Mouse (Mus musculus) forebrain, postnatal 0 days (tissue): ENCODE results near the gene Kifc1. TPM values are rescaled to one million over a fixed set of nuclear protein-coding genes. Genes with fewer than 3 reads are reported as not detected.
"Not testable (repeated sequence)": the region's sequence is repeated elsewhere in the genome, so short reads cannot be mapped to it uniquely, and the experiment has no call there.

Source experiments
- ATAC-seq: fragments of 200-750 bp; cut with Nextera tagmentation; 2 replicates; pipeline ENCODE4 v1.8.0; 2017; ENCODE audit warnings: mild to moderate bottlenecking, moderate library complexity
- DNase-seq: peaks from one replicate; pipeline ENCODE4 v3.0.0-alpha.2; 2015
- H3K27ac ChIP-seq: fragments of 300-500 bp; sonication (generic); 2 replicates; pipeline ENCODE4 v1.5.1; 2014; ENCODE audit warnings: low read depth, mild to moderate bottlenecking, antibody characterized with exemption, low read length, moderate library complexity, mixed read lengths
- H3K27me3 ChIP-seq: fragments of 300-500 bp; sonication (generic); 2 replicates; pipeline ENCODE4 v1.6.1; 2014; ENCODE audit warnings: mild to moderate bottlenecking, low read length, mixed read lengths; ENCODE audit not compliant: insufficient read depth
- H3K36me3 ChIP-seq: fragments of 300-500 bp; sonication (generic); 2 replicates; pipeline ENCODE4 v1.6.1; 2014; ENCODE audit warnings: mild to moderate bottlenecking, moderate library complexity; ENCODE audit not compliant: insufficient read depth
- H3K4me1 ChIP-seq: fragments of 300-500 bp; sonication (generic); 2 replicates; pipeline ENCODE4 v1.6.1; 2014; ENCODE audit warnings: antibody characterized with exemption; ENCODE audit not compliant: insufficient read depth
- H3K4me2 ChIP-seq: fragments of 300-500 bp; sonication (generic); 2 replicates; pipeline ENCODE4 v1.6.1; 2014; ENCODE audit warnings: low read depth, mild to moderate bottlenecking, moderate library complexity
- H3K4me3 ChIP-seq: fragments of 300-500 bp; sonication (generic); 2 replicates; pipeline ENCODE4 v1.5.1; 2014; ENCODE audit warnings: low read depth, low read length, mixed read lengths
- H3K9ac ChIP-seq: fragments of 300-500 bp; sonication (generic); 2 replicates; pipeline ENCODE4 v1.6.1; 2014; ENCODE audit warnings: mild to moderate bottlenecking
- H3K9me3 ChIP-seq: fragments of 300-500 bp; sonication (generic); 2 replicates; pipeline ENCODE4 v1.6.1; 2016; ENCODE audit warnings: low read length
- CTCF ChIP-seq: sonication (generic); IDR thresholded peaks from 2 replicates; pipeline ENCODE4 v1.5.1; 2016; ENCODE audit warnings: antibody characterized with exemption, control low read depth, low read depth
- WGBS: fragments of 180-500 bp; shearing (Covaris S2); extraction: QIAGEN DNeasy Blood & Tissue Kit; methylation state at CpG from one replicate; pipeline ENCODE4 v1.1.7; 2014; 5-methylcytosine and 5-hydroxymethylcytosine counted together
- polyA plus RNA-seq: library from polyadenylated mRNA; unstranded; fragments of >200 nt; fragmentation: Nextera tagmentation; extraction: Ambion mirVana; gene quantifications from 2 replicates; pipeline ENCODE4 v1.2.1, GENCODE M21; 2015
- total RNA-seq: library from RNA; depleted of rRNA; stranded (reverse); fragments of >200 nt; gene quantifications from 2 replicates; pipeline ENCODE4 v1.2.3, GENCODE M21; 2014

Kifc1 gene
- total and polyA plus RNA-seq, 2 experiments from 2014 or later, result 1.3 to 4.7 TPM

DNA sequence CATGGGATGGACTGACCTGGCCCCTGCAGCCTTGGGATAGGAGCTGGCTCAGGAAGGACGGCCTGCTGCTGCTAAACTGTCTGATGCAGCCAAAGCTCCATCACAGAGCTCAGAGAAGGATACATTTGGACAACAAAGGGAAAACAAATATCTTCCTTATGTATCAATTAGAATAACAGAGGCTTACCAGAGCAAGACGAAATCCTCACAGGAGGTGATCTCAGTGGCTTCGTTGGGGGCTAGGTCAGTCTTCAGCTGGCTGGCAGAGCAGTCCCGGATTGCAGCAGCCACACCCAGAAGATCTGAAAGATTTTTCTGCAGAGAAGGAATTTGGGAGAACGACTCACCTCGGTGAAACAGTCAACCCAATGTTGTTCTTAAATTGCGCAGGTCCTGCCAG lies 2.0 kb upstream of the Kifc1 start:
- DNase-seq, result no peak
- Histone ChIP-seq H3K4me2 (no peak overlapping the region), H3K36me3 (no peaks in the 10 kb centered on the region), H3K9ac (no peak overlapping the region), H3K9me3 (no peaks in the 10 kb centered on the region), H3K27ac (no peak overlapping the region), H3K4me3 (no peak overlapping the region), H3K4me1 (no peaks in the 10 kb centered on the region), H3K27me3 (no peaks in the 10 kb centered on the region)
- no peak for TF ChIP-seq CTCF
- ATAC-seq, result no peak
- WGBS, result 29% methylated on average over 7 of the region's 7 CpGs

- not testable (repeated sequence) for H3K27ac ChIP-seq, H3K36me3 ChIP-seq, H3K4me2 ChIP-seq, H3K9ac ChIP-seq, H3K9me3 ChIP-seq, ATAC-seq, H3K27me3 ChIP-seq, H3K4me1 ChIP-seq, DNase-seq, H3K4me3 ChIP-seq
- 75% methylated on average over 6 of the region's 6 CpGs for WGBS
- 0 out of 2 replicates have a peak, but pooled peaks have one; percentile 3 for TF ChIP-seq CTCF
These were observed 1.4 kb upstream of the Kifc1 start for GRCm38 (mm10) chr17:33891892-33892291.

- no peaks in the 10 kb centered on the region for H3K9me3 ChIP-seq
- H3K27me3 ChIP-seq, result no peaks in the 10 kb centered on the region
- no peak for DNase-seq
- H3K4me1 ChIP-seq, result no peaks in the 10 kb centered on the region
- H3K4me2 ChIP-seq, result no peak overlapping the region
- WGBS, result 70% methylated on average over 2 of the region's 2 CpGs
- H3K36me3 ChIP-seq, result no peaks in the 10 kb centered on the region
- no peak for ATAC-seq
- H3K27ac ChIP-seq, result no peak overlapping the region
- TF ChIP-seq CTCF, result no peak
- H3K9ac ChIP-seq, result no peak overlapping the region
- H3K4me3 ChIP-seq, result no peak overlapping the region
These were observed 896 bp upstream of the Kifc1 start for GRCm38 (mm10) chr17:33891357-33891756.

DNA sequence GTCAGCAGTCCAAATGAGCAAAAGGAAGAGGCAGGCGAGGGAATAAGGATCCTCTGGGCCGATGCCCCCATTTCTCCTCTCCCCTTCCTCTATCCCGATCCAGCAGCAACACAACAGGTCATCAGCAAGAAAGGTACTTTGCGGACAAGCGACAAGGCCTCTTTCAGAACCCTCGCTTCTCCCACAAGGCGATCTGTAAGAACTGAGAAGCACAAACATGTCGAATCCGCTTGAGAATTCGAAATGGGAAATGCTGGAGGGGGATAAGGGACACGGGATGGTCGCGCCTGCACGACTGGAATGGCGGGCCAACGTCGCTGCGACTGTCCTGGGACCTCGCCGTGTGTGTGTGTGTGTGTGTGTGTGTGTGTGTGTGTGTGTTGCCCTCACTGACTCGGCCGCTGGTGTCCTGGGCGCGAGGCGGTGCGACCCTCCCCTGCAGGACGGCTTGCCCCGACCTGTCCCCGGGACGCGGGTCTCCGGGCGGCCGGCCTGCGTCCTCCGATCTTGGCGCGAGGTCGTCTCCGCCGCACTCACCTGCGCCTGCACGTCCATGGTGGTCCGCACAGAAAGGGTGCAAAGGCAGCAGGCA lies 424 bp downstream of the Kifc1 start:
- WGBS, result 2% methylated on average over 44 of the region's 44 CpGs
- H3K27me3 ChIP-seq, DNase-seq, H3K9me3 ChIP-seq, H3K4me1 ChIP-seq, ATAC-seq, H3K27ac ChIP-seq, H3K36me3 ChIP-seq: not testable (repeated sequence)
- Histone ChIP-seq H3K9ac (peak overlapping the region; percentile 6), H3K4me3 (peak overlapping the region; percentile 44), H3K4me2 (peak overlapping the region; percentile 71)

DNA sequence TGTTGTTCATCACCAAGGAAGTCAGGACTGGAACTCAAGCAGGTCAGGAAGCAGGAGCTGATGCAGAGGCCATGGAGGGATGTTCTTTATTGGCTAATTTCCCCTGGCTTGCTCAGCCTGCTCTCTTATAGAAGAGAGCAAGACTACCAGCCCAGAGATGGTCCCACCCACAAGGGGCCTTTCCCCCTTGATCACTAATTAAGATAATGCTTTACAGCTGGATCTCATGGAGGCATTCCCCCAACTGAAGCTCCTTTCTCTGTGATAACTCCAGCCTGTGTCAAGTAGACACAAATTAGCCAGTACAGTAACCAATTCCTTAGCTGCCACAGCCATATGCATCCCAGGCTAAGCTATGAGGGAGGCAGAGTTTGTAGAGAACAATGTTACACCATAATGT lies 2.2 kb downstream of the Kifc1 start:
- H3K27me3 ChIP-seq, H3K9me3 ChIP-seq, H3K9ac ChIP-seq, H3K4me1 ChIP-seq, DNase-seq, ATAC-seq, H3K27ac ChIP-seq, H3K4me3 ChIP-seq, H3K36me3 ChIP-seq, H3K4me2 ChIP-seq: not testable (repeated sequence)

DNA sequence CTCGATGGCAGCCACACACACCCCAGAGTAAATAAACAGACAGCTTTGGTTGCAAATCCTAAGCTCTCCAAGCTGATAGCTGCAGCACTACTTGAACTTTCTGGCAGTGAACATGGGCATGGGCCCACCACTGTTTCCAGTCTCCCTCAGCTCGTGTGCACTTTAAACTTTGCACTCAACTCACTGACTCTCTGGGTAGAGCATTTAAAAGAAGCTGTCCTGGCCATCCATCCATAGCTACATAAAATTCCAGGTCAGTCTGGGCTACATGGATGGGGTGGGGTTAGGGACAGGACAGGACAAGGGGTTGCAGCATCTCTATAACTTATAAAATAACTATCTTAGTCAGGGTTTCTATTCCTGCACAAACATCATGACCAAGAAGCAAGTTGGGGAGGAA lies 2.7 kb downstream of the Kifc1 start:
- not testable (repeated sequence) for ATAC-seq, H3K27me3 ChIP-seq
- 83% methylated on average over 2 of the region's 2 CpGs for WGBS

DNA sequence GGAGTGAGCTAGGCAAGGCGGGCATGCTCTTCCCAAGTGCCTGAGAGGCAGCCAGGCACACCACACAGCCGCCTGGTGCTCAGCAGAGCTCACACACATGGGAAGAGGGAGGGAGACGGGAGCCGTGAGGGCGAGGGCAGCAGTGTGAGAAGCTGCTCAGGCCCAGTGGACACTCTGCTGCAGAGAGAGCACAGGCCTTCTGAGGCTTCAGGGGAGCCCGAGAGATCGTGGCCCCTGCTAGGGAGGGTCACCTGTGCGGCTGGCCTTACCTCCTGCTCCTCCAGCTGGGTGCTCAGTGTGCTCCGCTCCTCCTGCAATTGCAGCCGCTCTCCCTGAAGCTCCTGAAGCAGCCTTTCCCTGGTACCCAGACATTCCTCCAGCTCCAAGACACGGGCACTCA lies 6.1 kb downstream of the Kifc1 start:
- WGBS, result 95% methylated on average over 9 of the region's 11 CpGs
- not testable (repeated sequence) for ATAC-seq, H3K36me3 ChIP-seq, H3K4me1 ChIP-seq, H3K4me2 ChIP-seq, H3K4me3 ChIP-seq, H3K27ac ChIP-seq, H3K9me3 ChIP-seq, DNase-seq, H3K9ac ChIP-seq, H3K27me3 ChIP-seq

More for the DNA sequence above, 2.7 kb downstream of the Kifc1 start:
- H3K4me2 ChIP-seq, H3K4me1 ChIP-seq, DNase-seq, H3K27ac ChIP-seq, H3K9me3 ChIP-seq, H3K9ac ChIP-seq, H3K4me3 ChIP-seq, H3K36me3 ChIP-seq: not testable (repeated sequence)

- not testable (repeated sequence) for H3K36me3 ChIP-seq, H3K27me3 ChIP-seq, H3K4me3 ChIP-seq, ATAC-seq, H3K9me3 ChIP-seq, H3K27ac ChIP-seq, H3K4me1 ChIP-seq, DNase-seq, H3K9ac ChIP-seq, H3K4me2 ChIP-seq
- TF ChIP-seq CTCF, result peak; percentile 11; the same call in 1 of the 2 replicates
- 86% methylated on average over 5 of the region's 5 CpGs for WGBS
These were observed 14.7 kb downstream of the Kifc1 start for GRCm38 (mm10) chr17:33875797-33876196.
